Mouse (Mus musculus) heart, embryonic 15.5 days (tissue): Measurements from ENCODE around the gene Auh. TPM values are rescaled to one million over a fixed set of nuclear protein-coding genes. Genes with fewer than 3 reads are reported as not detected.
A peak's percentile ranks its signal among the peaks of the same experiment; 100 is the strongest.

Experiments used
- ATAC-seq: fragments of 200-750 bp; cut with Nextera tagmentation; replicated peaks from 2 replicates; pipeline ENCODE4 v1.8.0; 2017; ENCODE audit warnings: low read depth, moderate TSS enrichment; ENCODE audit not compliant: insufficient number of reproducible peaks, insufficient read depth, low FRiP score
- H3K27ac ChIP-seq: fragments of 300-500 bp; sonication (generic); 2 replicates; pipeline ENCODE4 v1.5.1; 2015; ENCODE audit warnings: mild to moderate bottlenecking, inconsistent platforms
- H3K27me3 ChIP-seq: fragments of 300-500 bp; sonication (generic); 2 replicates; pipeline ENCODE4 v1.6.1; 2015; ENCODE audit warnings: inconsistent platforms
- H3K36me3 ChIP-seq: fragments of 300-500 bp; sonication (generic); 2 replicates; pipeline ENCODE4 v1.6.1; 2015; ENCODE audit warnings: mild to moderate bottlenecking, inconsistent platforms
- H3K4me1 ChIP-seq: fragments of 300-500 bp; sonication (generic); replicated peaks from 2 replicates; pipeline ENCODE4 v1.6.1; 2015; ENCODE audit warnings: inconsistent platforms
- H3K4me2 ChIP-seq: fragments of 300-500 bp; sonication (generic); 2 replicates; pipeline ENCODE4 v1.6.1; 2015; ENCODE audit warnings: inconsistent platforms, mild to moderate bottlenecking, moderate library complexity
- H3K4me3 ChIP-seq: fragments of 300-500 bp; sonication (generic); 2 replicates; pipeline ENCODE4 v1.5.1; 2015; ENCODE audit warnings: mild to moderate bottlenecking, inconsistent platforms
- H3K9ac ChIP-seq: fragments of 300-500 bp; sonication (generic); 2 replicates; pipeline ENCODE4 v1.6.1; 2015; ENCODE audit warnings: mild to moderate bottlenecking, inconsistent platforms
- H3K9me3 ChIP-seq: fragments of 300-500 bp; sonication (generic); replicated peaks from 2 replicates; pipeline ENCODE4 v1.6.1; 2016; ENCODE audit warnings: inconsistent platforms
- WGBS: fragments of 180-500 bp; shearing (Covaris S2); methylation state at CpG from one replicate; pipeline ENCODE4 v1.1.7; 2015; ENCODE audit warnings: mixed read lengths; 5-methylcytosine and 5-hydroxymethylcytosine counted together
- polyA plus RNA-seq: library from polyadenylated mRNA; unstranded; fragments of >200 nt; fragmentation: Nextera tagmentation; extraction: Ambion mirVana; gene quantifications from 2 replicates; pipeline ENCODE4 v1.2.1, GENCODE M21; 2015

Gene Auh
- polyA plus RNA-seq, 1 experiment from 2014 or later, result 53.8 TPM

DNA sequence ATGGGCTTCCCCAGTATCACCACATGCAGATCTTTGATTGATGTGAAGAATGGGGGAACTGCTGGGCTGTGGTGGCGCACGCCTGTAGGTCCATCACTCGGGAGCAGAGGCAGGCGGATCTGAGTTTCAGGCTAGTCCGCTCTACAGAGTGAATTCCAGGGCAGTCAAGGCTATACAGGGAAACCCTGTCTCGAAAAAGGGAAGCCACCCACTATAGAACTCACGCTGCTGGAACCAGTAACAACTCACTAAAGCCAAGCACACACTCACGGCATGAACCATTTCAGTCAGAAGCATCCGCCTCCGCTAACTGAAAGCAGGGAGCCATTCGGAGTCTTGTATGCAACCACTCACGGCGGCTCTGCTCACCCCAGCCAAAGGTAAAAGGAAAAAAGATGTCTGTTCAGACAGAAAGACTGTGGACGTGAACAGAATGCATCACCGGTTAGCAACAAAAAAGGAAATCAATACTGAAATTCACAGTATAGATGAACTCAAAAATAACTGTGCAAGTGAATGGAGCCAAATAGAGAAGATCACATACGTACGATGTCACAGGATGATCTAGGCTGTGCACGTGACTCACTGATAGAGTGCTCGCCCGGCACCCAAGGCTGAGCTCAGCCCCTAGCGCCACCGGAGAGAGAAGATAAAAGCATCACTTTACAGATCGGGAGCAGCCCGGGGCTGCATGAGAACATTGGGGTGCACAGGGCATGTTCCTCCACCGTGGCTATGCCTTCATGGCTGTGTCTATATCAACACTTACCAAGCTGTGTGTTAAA, 53.7 kb downstream of the Auh start:
- 56% methylated on average over 25 of the region's 25 CpGs for WGBS
- Histone ChIP-seq H3K4me3 (no peak overlapping the region), H3K4me2 (no peak overlapping the region), H3K27ac (no peak overlapping the region), H3K4me1 (peaks cover 49% of the 10 kb centered on the region), H3K9ac (no peak overlapping the region), H3K27me3 (no peaks in the 10 kb centered on the region), H3K36me3 (no peaks in the 10 kb centered on the region), H3K9me3 (no peaks in the 10 kb centered on the region)
- no peak for ATAC-seq

GRCm38 (mm10) chr13:52875089-52875488, 54.4 kb downstream of the Auh start:
- 36% methylated on average over 6 of the region's 6 CpGs for WGBS
- no peak overlapping the region for H3K4me3 ChIP-seq
- no peak overlapping the region for H3K27ac ChIP-seq
- H3K4me2 ChIP-seq, result no peak overlapping the region
- H3K36me3 ChIP-seq, result no peaks in the 10 kb centered on the region
- ATAC-seq, result no peak
- H3K9me3 ChIP-seq, result no peaks in the 10 kb centered on the region
- H3K9ac ChIP-seq, result no peak overlapping the region
- no peaks in the 10 kb centered on the region for H3K27me3 ChIP-seq
- H3K4me1 ChIP-seq, result peaks cover 45% of the 10 kb centered on the region

GRCm38 (mm10) chr13:52874338-52874737, 55.1 kb downstream of the Auh start:
- H3K4me2 ChIP-seq, result no peak overlapping the region
- no peak for ATAC-seq
- H3K4me1 ChIP-seq, result peaks cover 39% of the 10 kb centered on the region
- no peak overlapping the region for H3K9ac ChIP-seq
- WGBS, result 58% methylated on average over 6 of the region's 6 CpGs
- no peak overlapping the region for H3K27ac ChIP-seq
- H3K27me3 ChIP-seq, result no peaks in the 10 kb centered on the region
- no peak overlapping the region for H3K4me3 ChIP-seq
- no peaks in the 10 kb centered on the region for H3K36me3 ChIP-seq
- H3K9me3 ChIP-seq, result no peaks in the 10 kb centered on the region

DNA sequence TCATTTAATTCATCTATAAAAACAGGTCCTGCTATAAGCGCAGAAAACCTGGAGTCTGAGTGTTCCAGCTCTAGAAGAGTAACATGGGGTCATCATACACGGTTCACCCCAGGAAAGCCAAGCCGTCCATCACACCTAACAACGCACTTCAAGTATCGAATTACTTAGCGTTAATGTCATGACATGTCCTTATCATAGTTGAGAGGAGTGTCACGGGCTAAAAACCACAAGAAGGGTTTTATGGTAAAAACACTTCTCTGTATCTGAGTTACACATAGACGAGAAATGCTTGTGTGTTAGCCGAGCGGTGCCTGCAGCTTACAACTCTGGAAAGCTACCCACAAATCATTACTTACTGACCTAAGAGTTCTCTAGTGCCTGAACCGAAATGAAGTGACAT, 55.6 kb downstream of the Auh start:
- WGBS, result 45% methylated on average over 11 of the region's 11 CpGs
- Histone ChIP-seq H3K9me3 (no peaks in the 10 kb centered on the region), H3K4me3 (no peak overlapping the region), H3K27me3 (no peaks in the 10 kb centered on the region), H3K9ac (no peak overlapping the region), H3K36me3 (no peaks in the 10 kb centered on the region), H3K4me1 (peaks cover 37% of the 10 kb centered on the region), H3K4me2 (no peak overlapping the region), H3K27ac (no peak overlapping the region)
- no peak for ATAC-seq

DNA sequence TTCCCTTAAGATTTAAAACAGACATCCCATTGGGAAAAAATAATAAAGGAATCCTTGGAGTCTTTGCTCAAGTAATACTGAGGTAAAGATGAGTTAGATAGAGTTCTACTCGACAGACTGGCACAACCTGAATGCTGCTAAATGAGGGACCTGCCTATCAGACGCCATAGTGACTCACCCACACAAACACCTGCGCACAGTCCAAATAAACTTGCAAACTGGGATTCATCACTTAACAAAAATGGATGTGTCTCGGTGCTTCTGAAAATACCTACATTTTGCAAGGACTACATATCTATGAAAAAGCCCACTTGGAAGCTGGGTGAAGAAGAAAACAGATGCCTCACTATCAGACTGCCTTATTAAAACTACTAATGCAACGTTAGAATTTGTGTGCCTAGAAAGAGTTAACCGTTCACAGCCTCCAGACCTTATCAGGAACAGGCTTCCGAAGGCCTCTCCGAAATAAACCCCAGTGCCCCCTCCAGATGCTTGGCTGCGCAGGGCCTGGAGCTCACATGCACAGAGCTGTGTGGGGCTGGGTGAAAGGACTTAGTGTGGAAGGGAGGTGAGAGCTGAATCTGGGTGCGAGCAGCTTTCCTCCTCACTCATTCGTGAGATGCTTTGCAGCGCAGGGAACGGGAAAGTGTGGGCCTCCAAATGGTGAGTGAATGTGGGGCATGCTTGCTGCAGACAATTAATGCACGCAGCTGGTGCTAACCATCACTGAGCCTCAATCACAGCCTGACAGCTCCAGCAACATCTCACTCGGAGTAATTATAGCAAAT, 63.3 kb downstream of the Auh start:
- H3K36me3 ChIP-seq, result no peaks in the 10 kb centered on the region
- H3K4me2 ChIP-seq, result peak overlapping the region; percentile 31
- H3K9ac ChIP-seq, result no peak overlapping the region
- H3K27ac ChIP-seq, result peak overlapping the region; percentile 73
- H3K4me3 ChIP-seq, result no peak overlapping the region
- H3K27me3 ChIP-seq, result no peaks in the 10 kb centered on the region
- peak; percentile 54; the same call in 1 of the 2 replicates for ATAC-seq
- H3K4me1 ChIP-seq, result peaks cover 33% of the 10 kb centered on the region
- H3K9me3 ChIP-seq, result no peaks in the 10 kb centered on the region
- WGBS, result 24% methylated on average over 15 of the region's 15 CpGs

GRCm38 (mm10) chr13:52863436-52863835, 66.0 kb downstream of the Auh start:
- no peak for ATAC-seq
- peaks cover 40% of the 10 kb centered on the region for H3K4me1 ChIP-seq
- H3K9me3 ChIP-seq, result no peaks in the 10 kb centered on the region
- H3K27me3 ChIP-seq, result no peaks in the 10 kb centered on the region
- H3K4me2 ChIP-seq, result no peak overlapping the region
- no peak overlapping the region for H3K27ac ChIP-seq
- H3K9ac ChIP-seq, result no peak overlapping the region
- no peak overlapping the region for H3K4me3 ChIP-seq
- WGBS, result 81% methylated on average over 8 of the region's 8 CpGs
- no peaks in the 10 kb centered on the region for H3K36me3 ChIP-seq

GRCm38 (mm10) chr13:52860006-52860685, 69.3 kb downstream of the Auh start:
- WGBS, result 64% methylated on average over 22 of the region's 22 CpGs
- Histone ChIP-seq H3K9ac (no peak overlapping the region), H3K4me1 (peaks cover 17% of the 10 kb centered on the region), H3K9me3 (no peaks in the 10 kb centered on the region), H3K4me3 (no peak overlapping the region), H3K4me2 (no peak overlapping the region), H3K36me3 (no peaks in the 10 kb centered on the region), H3K27ac (no peak overlapping the region), H3K27me3 (no peaks in the 10 kb centered on the region)
- ATAC-seq, result no peak

GRCm38 (mm10) chr13:52859065-52859820, 70.2 kb downstream of the Auh start:
- Histone ChIP-seq H3K4me3 (no peak overlapping the region), H3K36me3 (no peaks in the 10 kb centered on the region), H3K27me3 (no peaks in the 10 kb centered on the region), H3K9me3 (no peaks in the 10 kb centered on the region), H3K4me2 (no peak overlapping the region), H3K27ac (no peak overlapping the region), H3K4me1 (peaks cover 17% of the 10 kb centered on the region), H3K9ac (no peak overlapping the region)
- 49% methylated on average over 16 of the region's 16 CpGs for WGBS
- 0 out of 2 replicates have a peak, but pooled peaks have one; percentile 30 for ATAC-seq

- peaks cover 17% of the 10 kb centered on the region for H3K4me1 ChIP-seq
- no peaks in the 10 kb centered on the region for H3K36me3 ChIP-seq
- no peaks in the 10 kb centered on the region for H3K9me3 ChIP-seq
- no peak overlapping the region for H3K4me2 ChIP-seq
- no peak for ATAC-seq
- no peak overlapping the region for H3K9ac ChIP-seq
- 48% methylated on average over 12 of the region's 12 CpGs for WGBS
- no peak overlapping the region for H3K4me3 ChIP-seq
- no peaks in the 10 kb centered on the region for H3K27me3 ChIP-seq
- H3K27ac ChIP-seq, result no peak overlapping the region
These were observed 71.1 kb downstream of the Auh start for GRCm38 (mm10) chr13:52858373-52858772.

GRCm38 (mm10) chr13:52857781-52858180, 71.7 kb downstream of the Auh start:
- no peak overlapping the region for H3K4me2 ChIP-seq
- 84% methylated on average over 5 of the region's 5 CpGs for WGBS
- H3K9ac ChIP-seq, result no peak overlapping the region
- ATAC-seq, result no peak
- H3K36me3 ChIP-seq, result no peaks in the 10 kb centered on the region
- no peaks in the 10 kb centered on the region for H3K9me3 ChIP-seq
- H3K4me1 ChIP-seq, result peaks cover 17% of the 10 kb centered on the region
- H3K27me3 ChIP-seq, result no peaks in the 10 kb centered on the region
- no peak overlapping the region for H3K4me3 ChIP-seq
- H3K27ac ChIP-seq, result no peak overlapping the region

DNA sequence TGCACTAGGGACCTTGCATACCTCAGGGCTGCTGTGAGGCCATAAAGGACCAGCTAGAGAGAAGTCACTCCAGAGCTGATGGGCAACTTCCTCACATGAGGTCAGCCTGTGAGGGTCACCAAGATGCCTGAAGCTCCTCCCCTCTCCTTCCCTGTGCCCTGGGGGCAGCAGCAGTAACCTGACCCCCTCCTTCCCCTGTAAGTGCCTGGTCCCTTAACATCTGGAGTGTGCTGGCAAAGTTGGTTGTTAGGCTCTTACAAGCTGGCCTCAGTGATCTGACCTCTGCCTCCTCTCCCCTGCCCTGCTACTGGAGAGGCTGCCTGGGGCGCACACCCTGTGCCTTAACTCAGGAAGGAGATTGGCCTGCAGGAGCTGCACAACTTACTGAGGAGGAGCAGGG, 75.9 kb downstream of the Auh start:
- WGBS, result 57% methylated on average over 1 of the region's 1 CpGs
- no peaks in the 10 kb centered on the region for H3K36me3 ChIP-seq
- H3K4me1 ChIP-seq, result peaks cover 13% of the 10 kb centered on the region
- H3K9ac ChIP-seq, result no peak overlapping the region
- no peak overlapping the region for H3K4me3 ChIP-seq
- H3K4me2 ChIP-seq, result no peak overlapping the region
- H3K27ac ChIP-seq, result no peak overlapping the region
- H3K9me3 ChIP-seq, result no peaks in the 10 kb centered on the region
- H3K27me3 ChIP-seq, result no peaks in the 10 kb centered on the region
- ATAC-seq, result no peak
